Comparison of ENCODE assay signal across 7 mouse cellular contexts in the genomic region with DNA sequence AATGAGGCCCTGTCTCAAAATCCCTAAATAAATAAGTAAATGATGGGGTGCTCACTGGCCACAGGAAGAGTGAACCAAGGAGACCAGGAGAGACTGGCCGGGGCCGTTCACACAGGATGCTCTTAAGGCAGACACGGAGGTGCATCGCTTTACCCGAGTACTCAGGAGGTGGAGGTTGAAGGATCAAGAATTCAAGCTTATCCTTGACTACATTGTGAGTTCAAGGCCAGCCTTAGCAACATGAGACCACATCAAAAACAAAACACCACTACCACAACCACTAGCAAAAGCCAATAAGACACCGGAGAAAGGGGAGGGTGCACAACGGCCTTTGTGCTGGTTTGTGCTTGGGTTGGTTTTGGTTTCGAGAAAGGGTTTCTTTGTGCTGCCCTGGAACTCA.
"Had no signal": no experiment of that assay in that cellular context is flagged by ENCODE, and none has a peak within 500 bp of the region (broad histone marks: within the 10 kb centered on the region; RNA-seq: fewer than 3 reads in every experiment).

No protein-coding gene starts in this region.

- H3K36me3 ChIP-seq: limb, embryonic 13.5 days; neural tube, embryonic 15.5 days had no signal

- H3K9me3 ChIP-seq: limb, embryonic 13.5 days; neural tube, embryonic 15.5 days had no signal

- H3K4me3 ChIP-seq: limb, embryonic 13.5 days; neural tube, embryonic 15.5 days had no signal

- H3K27me3 ChIP-seq: limb, embryonic 13.5 days had no signal

- DNase-seq: kidney, adult 9 months; layer of hippocampus, adult 9-11 months; right cerebral cortex, postnatal 25 days had no signal

- H3K27ac ChIP-seq: kidney, postnatal 0 days; limb, embryonic 13.5 days; liver, embryonic 14.5 days; neural tube, embryonic 15.5 days had no signal
